Mouse (Mus musculus) fat pad, adult 2 months (tissue): ENCODE data around the gene Sirt4.
"Not testable (repeated sequence)": the region's sequence is repeated elsewhere in the genome, so short reads cannot be mapped to it uniquely, and the experiment has no call there.

Experiments
- DNase-seq: peaks from one replicate; pipeline ENCODE4 v3.0.0-alpha.2; 2011; ENCODE audit warnings: low read depth, low spot score; ENCODE audit errors: extremely low read depth

Sirt4 gene

GRCm38 (mm10) chr5:115474174-115474828 is 10.2 kb downstream of the Sirt4 start:
- DNase-seq, result no peak

- DNase-seq, result no peak
Measured at GRCm38 (mm10) chr5:115473191-115473590, 11.3 kb downstream of the Sirt4 start.

GRCm38 (mm10) chr5:115470766-115471531 is 13.6 kb downstream of the Sirt4 start:
- no peak for DNase-seq

- no peak for DNase-seq
Measured at GRCm38 (mm10) chr5:115469791-115470190, 14.7 kb downstream of the Sirt4 start.

- no peak for DNase-seq
Measured at GRCm38 (mm10) chr5:115465642-115466420, 18.7 kb downstream of the Sirt4 start, which contains the start of gene Pla2g1b. Gene Pla2g1b (plus strand): TSS chr5:115466262.

- no peak for DNase-seq
Measured at GRCm38 (mm10) chr5:115464408-115465115, 20.0 kb downstream of the Sirt4 start.

GRCm38 (mm10) chr5:115458918-115459317 is 25.6 kb downstream of the Sirt4 start:
- no peak for DNase-seq

GRCm38 (mm10) chr5:115455838-115456237 is 28.7 kb downstream of the Sirt4 start:
- DNase-seq, result no peak

- DNase-seq, result no peak
Measured at GRCm38 (mm10) chr5:115454422-115455090, 30.0 kb downstream of the Sirt4 start.

GRCm38 (mm10) chr5:115450410-115451317 is 33.9 kb downstream of the Sirt4 start:
- no peak for DNase-seq

GRCm38 (mm10) chr5:115449247-115449646 is 35.3 kb downstream of the Sirt4 start:
- DNase-seq, result no peak

GRCm38 (mm10) chr5:115447108-115447507 is 37.4 kb downstream of the Sirt4 start:
- no peak for DNase-seq

- DNase-seq, result no peak
Measured at GRCm38 (mm10) chr5:115444130-115444529, 40.4 kb downstream of the Sirt4 start.

GRCm38 (mm10) chr5:115442663-115443062 is 41.9 kb downstream of the Sirt4 start:
- not testable (repeated sequence) for DNase-seq

- no peak for DNase-seq
Measured at GRCm38 (mm10) chr5:115441205-115441849, 43.2 kb downstream of the Sirt4 start.

- DNase-seq, result no peak
Measured at GRCm38 (mm10) chr5:115438667-115439066, 45.9 kb downstream of the Sirt4 start.

GRCm38 (mm10) chr5:115437945-115438315 is 46.6 kb downstream of the Sirt4 start:
- no peak for DNase-seq

GRCm38 (mm10) chr5:115437242-115437944 is 47.1 kb downstream of the Sirt4 start:
- no peak for DNase-seq
